Mouse (Mus musculus) heart, embryonic 13.5 days (tissue): ENCODE measurements around the gene Gramd4. TPM values are rescaled to one million over a fixed set of nuclear protein-coding genes. Genes with fewer than 3 reads are reported as not detected.
A peak's percentile ranks its signal among the peaks of the same experiment; 100 is the strongest.
"Not testable (repeated sequence)": the region's sequence is repeated elsewhere in the genome, so short reads cannot be mapped to it uniquely, and the experiment has no call there.

Experiments
- ATAC-seq: fragments of 200-750 bp; cut with Nextera tagmentation; 2 replicates; pipeline ENCODE4 v1.8.0; 2017; ENCODE audit warnings: moderate TSS enrichment; ENCODE audit not compliant: insufficient number of reproducible peaks, low FRiP score, low TSS enrichment; ENCODE audit errors: extremely low read depth
- H3K27ac ChIP-seq: fragments of 300-500 bp; sonication (generic); replicated peaks from 2 replicates; pipeline ENCODE4 v1.5.1; 2015; ENCODE audit warnings: moderate library complexity, mild to moderate bottlenecking, inconsistent platforms
- H3K27me3 ChIP-seq: fragments of 300-500 bp; sonication (generic); replicated peaks from 2 replicates; pipeline ENCODE4 v1.6.1; 2015; ENCODE audit warnings: mild to moderate bottlenecking, inconsistent platforms
- H3K36me3 ChIP-seq: fragments of 300-500 bp; sonication (generic); 2 replicates; pipeline ENCODE4 v1.6.1; 2015; ENCODE audit warnings: mild to moderate bottlenecking, inconsistent platforms
- H3K4me1 ChIP-seq: fragments of 300-500 bp; sonication (generic); 2 replicates; pipeline ENCODE4 v1.6.1; 2015; ENCODE audit warnings: inconsistent platforms
- H3K4me2 ChIP-seq: fragments of 300-500 bp; sonication (generic); 2 replicates; pipeline ENCODE4 v1.6.1; 2015; ENCODE audit warnings: inconsistent platforms, mild to moderate bottlenecking, moderate library complexity
- H3K4me3 ChIP-seq: fragments of 300-500 bp; sonication (generic); 2 replicates; pipeline ENCODE4 v1.5.1; 2015; ENCODE audit warnings: moderate library complexity, mild to moderate bottlenecking, inconsistent platforms
- H3K9ac ChIP-seq: fragments of 300-500 bp; sonication (generic); 2 replicates; pipeline ENCODE4 v1.6.1; 2015; ENCODE audit warnings: inconsistent platforms, mild to moderate bottlenecking, moderate library complexity
- H3K9me3 ChIP-seq: fragments of 300-500 bp; sonication (generic); 2 replicates; pipeline ENCODE4 v1.6.1; 2016; ENCODE audit warnings: inconsistent platforms
- WGBS: fragments of 180-500 bp; shearing (Covaris S2); methylation state at CpG from one replicate; pipeline ENCODE4 v1.1.7; 2015; ENCODE audit warnings: mixed read lengths; 5-methylcytosine and 5-hydroxymethylcytosine counted together
- polyA plus RNA-seq: library from polyadenylated mRNA; unstranded; fragments of >200 nt; fragmentation: Nextera tagmentation; extraction: Ambion mirVana; gene quantifications from 2 replicates; pipeline ENCODE4 v1.2.1, GENCODE M21; 2015

The Gramd4 gene
- polyA plus RNA-seq, 1 experiment from 2014 or later = 11.9 TPM

GRCm38 (mm10) chr15:86051152-86051551, 6.3 kb upstream of the Gramd4 start:
- Histone ChIP-seq H3K4me1 (peaks cover 7% of the 10 kb centered on the region), H3K27me3 (peaks cover 4% of the 10 kb centered on the region; the same call in 1 of the 2 replicates), H3K36me3 (no peaks in the 10 kb centered on the region), H3K4me2 (no peak overlapping the region), H3K9ac (no peak overlapping the region), H3K27ac (no peak overlapping the region), H3K4me3 (no peak overlapping the region), H3K9me3 (no peaks in the 10 kb centered on the region)
- 74% methylated on average over 10 of the region's 10 CpGs for WGBS
- ATAC-seq = no peak

GRCm38 (mm10) chr15:86051878-86052478, 5.5 kb upstream of the Gramd4 start:
- Histone ChIP-seq H3K4me2 (no peak overlapping the region), H3K9ac (0 out of 2 replicates have a peak overlapping the region, but pooled peaks have one; percentile 21), H3K27ac (no peak overlapping the region), H3K4me1 (peaks cover 7% of the 10 kb centered on the region), H3K27me3 (peaks cover 4% of the 10 kb centered on the region; the same call in 1 of the 2 replicates), H3K4me3 (no peak overlapping the region), H3K9me3 (no peaks in the 10 kb centered on the region), H3K36me3 (no peaks in the 10 kb centered on the region)
- 55% methylated on average over 6 of the region's 6 CpGs for WGBS
- ATAC-seq = no peak

- Histone ChIP-seq H3K27ac (no peak overlapping the region), H3K4me3 (no peak overlapping the region), H3K27me3 (peaks cover 4% of the 10 kb centered on the region; the same call in 1 of the 2 replicates), H3K9ac (no peak overlapping the region), H3K9me3 (no peaks in the 10 kb centered on the region), H3K36me3 (no peaks in the 10 kb centered on the region), H3K4me1 (peaks cover 21% of the 10 kb centered on the region), H3K4me2 (no peak overlapping the region)
- no peak for ATAC-seq
- 27% methylated on average over 2 of the region's 2 CpGs for WGBS
Observed at GRCm38 (mm10) chr15:86053890-86054536, 3.5 kb upstream of the Gramd4 start.

- Histone ChIP-seq H3K4me1 (peaks cover 29% of the 10 kb centered on the region), H3K9ac (0 out of 2 replicates have a peak overlapping the region, but pooled peaks have one; percentile 14)
- not testable (repeated sequence) for H3K36me3 ChIP-seq, ATAC-seq, H3K27me3 ChIP-seq, H3K27ac ChIP-seq, H3K4me3 ChIP-seq, H3K9me3 ChIP-seq, H3K4me2 ChIP-seq
- 69% methylated on average over 3 of the region's 3 CpGs for WGBS
Observed at GRCm38 (mm10) chr15:86054861-86055260, 2.6 kb upstream of the Gramd4 start.

DNA sequence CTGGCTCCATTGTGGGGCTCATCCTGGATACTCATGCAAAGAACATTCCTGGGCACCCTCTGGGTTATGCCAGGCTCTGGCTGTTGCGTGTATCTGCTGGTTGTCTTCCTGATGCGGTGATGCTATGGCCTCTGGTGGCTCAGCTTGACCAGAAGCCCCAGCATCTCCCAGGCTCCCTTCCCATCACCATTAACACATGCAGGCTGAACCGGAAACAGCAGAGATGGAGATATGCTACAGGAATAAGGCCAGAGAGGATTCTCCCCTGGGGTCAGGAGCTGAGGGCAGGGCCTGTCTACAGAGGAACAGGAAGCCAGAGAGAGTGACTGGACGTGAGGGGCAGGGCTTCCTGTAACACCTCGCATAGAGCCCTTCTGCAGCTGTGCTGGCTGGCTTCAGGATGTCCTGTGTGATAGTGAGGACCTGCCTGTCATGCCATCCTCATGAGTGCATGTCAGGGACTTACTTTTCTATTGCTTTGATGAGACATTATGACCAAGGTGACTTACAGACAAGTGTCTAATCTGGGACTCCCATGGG, 1.2 kb upstream of the Gramd4 start:
- 63% methylated on average over 5 of the region's 5 CpGs for WGBS
- H3K36me3 ChIP-seq = no peaks in the 10 kb centered on the region
- peaks cover 4% of the 10 kb centered on the region; the same call in 1 of the 2 replicates for H3K27me3 ChIP-seq
- H3K4me2 ChIP-seq = no peak overlapping the region
- peaks cover 44% of the 10 kb centered on the region for H3K4me1 ChIP-seq
- no peak overlapping the region for H3K9ac ChIP-seq
- no peak for ATAC-seq
- no peak overlapping the region for H3K27ac ChIP-seq
- H3K4me3 ChIP-seq = no peak overlapping the region
- no peaks in the 10 kb centered on the region for H3K9me3 ChIP-seq

GRCm38 (mm10) chr15:86057908-86058307, 413 bp downstream of the Gramd4 start:
- Histone ChIP-seq H3K36me3 (no peaks in the 10 kb centered on the region), H3K27ac (peak overlapping the region; percentile 30), H3K4me2 (peak overlapping the region; percentile 95), H3K27me3 (peaks cover 4% of the 10 kb centered on the region; the same call in 1 of the 2 replicates), H3K9ac (peak overlapping the region; percentile 98), H3K4me3 (peak overlapping the region; percentile 93), H3K9me3 (no peaks in the 10 kb centered on the region), H3K4me1 (peaks cover 53% of the 10 kb centered on the region)
- ATAC-seq = no peak
- WGBS = 15% methylated on average over 7 of the region's 7 CpGs

DNA sequence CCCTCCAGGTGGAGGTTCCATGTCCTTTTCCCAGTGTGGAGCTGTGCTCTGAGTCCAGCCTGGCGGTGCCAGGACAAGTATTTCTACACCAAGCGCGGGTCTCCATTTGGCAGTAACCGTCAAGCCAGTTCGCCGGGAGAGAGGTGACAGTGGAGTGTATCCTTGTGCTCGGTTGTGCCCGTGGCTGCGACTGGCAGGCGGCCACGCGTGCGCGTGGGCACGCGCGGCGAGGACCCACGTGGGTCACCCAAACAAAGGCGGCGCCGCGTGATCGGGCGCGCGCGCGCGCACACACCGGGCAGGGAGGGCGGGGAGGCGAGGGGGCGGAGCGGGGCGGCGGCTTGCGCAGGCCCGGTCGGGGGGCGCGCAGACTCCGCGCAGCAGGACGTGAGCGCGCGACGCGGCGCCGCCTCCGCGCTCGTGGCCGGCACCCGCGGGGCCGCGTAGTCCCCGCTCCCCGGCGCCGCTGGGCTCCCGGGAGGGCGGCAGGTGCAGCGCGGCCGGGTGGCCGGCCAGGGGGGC, 960 bp downstream of the Gramd4 start:
- Histone ChIP-seq H3K4me2 (peak overlapping the region; percentile 95), H3K36me3 (no peaks in the 10 kb centered on the region), H3K27me3 (peaks cover 4% of the 10 kb centered on the region; the same call in 1 of the 2 replicates), H3K27ac (peak overlapping the region; percentile 75), H3K9ac (peak overlapping the region; percentile 98), H3K4me1 (peaks cover 57% of the 10 kb centered on the region), H3K9me3 (no peaks in the 10 kb centered on the region), H3K4me3 (peak overlapping the region; percentile 93)
- peak; percentile 47 for ATAC-seq
- under 1% methylated on average over 38 of the region's 70 CpGs for WGBS

DNA sequence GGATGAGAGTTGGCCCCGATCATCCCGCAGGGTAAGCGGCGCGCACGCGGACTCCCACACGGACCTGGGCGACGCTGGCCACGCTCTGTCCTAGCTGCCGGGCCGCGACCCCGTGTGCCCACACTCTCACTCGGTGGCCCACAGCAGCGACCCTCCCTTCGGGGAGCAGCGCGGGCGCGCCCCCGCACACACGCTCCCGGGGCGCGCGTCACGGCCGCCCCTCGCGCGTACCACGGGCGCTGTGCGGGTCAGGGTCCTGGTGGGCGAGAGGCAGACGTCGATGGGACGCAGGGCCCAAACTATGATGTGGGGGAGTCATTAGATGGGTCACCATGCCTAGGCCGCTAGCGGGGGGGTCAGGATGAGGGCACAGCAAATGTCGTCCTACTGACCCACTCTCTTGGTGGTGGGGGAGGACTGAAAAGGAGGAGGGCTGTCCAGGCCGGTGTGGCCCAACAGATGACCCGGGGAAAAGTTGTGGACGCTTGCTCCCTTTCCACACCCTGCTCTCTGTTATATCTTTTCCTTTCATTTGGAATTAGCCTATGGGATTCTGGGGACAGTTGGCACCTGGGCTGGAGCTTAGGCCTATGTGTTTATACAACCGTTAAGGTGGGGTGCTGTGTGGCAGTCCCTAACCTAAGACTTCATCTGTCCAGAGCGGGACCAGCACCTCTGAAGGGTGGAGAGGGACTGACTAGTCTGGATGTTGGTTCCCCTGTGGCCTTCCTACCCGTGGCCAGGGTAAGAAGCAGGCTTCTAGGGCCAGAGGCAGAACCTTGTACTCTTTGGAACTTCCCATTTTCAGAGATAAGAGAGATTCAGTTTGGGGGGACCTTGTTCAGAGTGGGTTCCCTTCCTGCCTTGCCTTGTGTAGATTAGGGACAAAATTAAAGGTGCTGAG, 1.7 kb downstream of the Gramd4 start:
- H3K27me3 ChIP-seq = peaks cover 4% of the 10 kb centered on the region; the same call in 1 of the 2 replicates
- H3K9ac ChIP-seq = peak overlapping the region; percentile 98
- peaks cover 57% of the 10 kb centered on the region for H3K4me1 ChIP-seq
- no peaks in the 10 kb centered on the region for H3K9me3 ChIP-seq
- no peaks in the 10 kb centered on the region for H3K36me3 ChIP-seq
- 2% methylated on average over 48 of the region's 49 CpGs for WGBS
- H3K27ac ChIP-seq = peak overlapping the region; percentile 75
- ATAC-seq = peak; percentile 22
- peak overlapping the region; percentile 95 for H3K4me2 ChIP-seq
- H3K4me3 ChIP-seq = peak overlapping the region; percentile 93

DNA sequence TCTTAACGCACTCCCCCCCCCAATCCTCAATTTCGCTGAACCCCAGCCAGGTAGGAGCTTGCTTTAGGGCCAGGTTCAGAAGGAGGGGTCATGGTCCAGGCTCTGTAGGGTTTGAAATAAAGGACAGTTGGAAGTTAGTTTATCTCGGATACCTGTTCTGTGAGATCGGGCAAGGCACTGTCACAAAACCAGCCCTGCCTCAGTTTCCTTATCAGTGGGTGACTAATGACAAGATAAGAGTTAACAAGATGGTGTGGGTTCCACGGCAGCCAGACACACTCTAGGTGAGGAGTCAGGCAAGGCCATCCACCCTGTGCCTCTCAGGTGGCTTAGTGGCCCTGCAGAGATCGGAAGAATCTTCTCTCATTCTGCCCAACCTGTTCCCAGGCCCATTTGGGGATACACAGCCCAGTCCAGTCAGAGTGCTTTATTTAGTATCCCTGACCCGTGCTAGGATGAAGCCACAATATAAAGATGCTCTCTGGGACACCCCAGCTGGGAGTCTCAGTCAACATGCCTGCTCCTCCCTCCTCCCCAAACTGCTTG, 2.4 kb downstream of the Gramd4 start:
- ATAC-seq = no peak
- 58% methylated on average over 7 of the region's 7 CpGs for WGBS
- Histone ChIP-seq H3K9ac (peak overlapping the region; percentile 98), H3K4me1 (peaks cover 63% of the 10 kb centered on the region), H3K4me2 (peak overlapping the region; percentile 95), H3K9me3 (no peaks in the 10 kb centered on the region), H3K27ac (peak overlapping the region; percentile 47; the same call in 1 of the 2 replicates), H3K36me3 (no peaks in the 10 kb centered on the region), H3K27me3 (no peaks in the 10 kb centered on the region), H3K4me3 (peak overlapping the region; percentile 93)

DNA sequence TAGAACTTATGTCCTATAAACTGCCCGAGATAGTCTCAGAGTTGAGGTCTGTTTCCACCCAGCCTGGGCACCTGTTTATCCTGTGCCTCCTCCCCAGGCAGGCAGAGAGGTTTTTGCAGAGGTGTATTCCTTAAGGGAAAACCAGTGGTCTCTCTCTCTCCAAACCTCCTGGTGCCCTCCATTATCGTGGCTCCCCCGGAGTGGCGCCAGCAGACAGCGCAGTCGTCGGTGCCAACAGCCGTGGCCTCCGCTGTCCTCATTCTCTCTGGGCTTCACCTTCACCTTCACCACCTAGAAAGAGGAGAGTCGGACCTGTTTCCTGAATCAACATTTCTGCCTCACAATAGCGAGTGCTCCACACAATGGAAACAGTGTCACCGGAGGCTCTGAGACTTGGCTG, 3.1 kb downstream of the Gramd4 start:
- peaks cover 69% of the 10 kb centered on the region for H3K4me1 ChIP-seq

More for the DNA sequence above, 3.1 kb downstream of the Gramd4 start:
- Histone ChIP-seq H3K9me3 (no peaks in the 10 kb centered on the region), H3K4me2 (peak overlapping the region; percentile 95; the same call in 1 of the 2 replicates), H3K4me3 (no peak overlapping the region; the same call in 1 of the 2 replicates), H3K27me3 (no peaks in the 10 kb centered on the region), H3K9ac (no peak overlapping the region), H3K36me3 (no peaks in the 10 kb centered on the region), H3K27ac (peak overlapping the region; percentile 47; the same call in 1 of the 2 replicates)
- 83% methylated on average over 12 of the region's 12 CpGs for WGBS
- ATAC-seq = no peak
